Mouse (Mus musculus) bone marrow macrophage, adult 2 months (primary cell): ENCODE data around the gene Cse1l.

Experiments
- CTCF ChIP-seq: IDR thresholded peaks from 2 replicates; pipeline ENCODE4 v1.5.1; 2012; ENCODE audit warnings: low read depth, mild to moderate bottlenecking, low read length, moderate library complexity
- POLR2A ChIP-seq: IDR thresholded peaks from 2 replicates; pipeline ENCODE4 v1.6.1; 2012; ENCODE audit warnings: mild to moderate bottlenecking, low read depth, low read length, borderline replicate concordance

DNA sequence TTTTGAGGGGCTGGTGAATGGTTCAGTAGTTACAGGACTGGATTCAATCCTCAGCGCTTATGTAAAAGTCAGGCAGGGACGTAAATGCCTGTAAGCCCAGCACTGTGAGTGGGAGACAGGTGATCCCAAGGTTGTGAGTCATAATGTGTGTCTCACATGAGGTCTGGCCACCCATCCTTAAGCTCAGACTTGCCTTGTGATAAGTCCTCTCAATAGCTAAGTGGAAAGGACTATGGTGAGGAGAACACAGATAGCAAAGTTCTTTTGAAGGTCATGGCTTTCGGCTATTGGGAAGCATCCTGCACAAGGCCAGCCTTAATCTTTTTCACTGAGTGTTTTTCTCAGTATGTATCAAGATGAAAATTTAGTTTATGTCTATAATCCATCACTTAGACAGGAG is 3.9 kb downstream of the Cse1l start:
- TF ChIP-seq CTCF: no peak
- no peak for TF ChIP-seq POLR2A
